Mouse (Mus musculus): ENCODE measurements around the gene Ncoa7.

- no peak for TF ChIP-seq CTCF (IDR thresholded peaks at IDR 0.05; ENCODE audit: low read depth, low read length)
- no peak for TF ChIP-seq TAL1 (conservative IDR thresholded peaks at IDR 0.05; ENCODE audit: low read depth, low read length)
- no peak for TF ChIP-seq GATA1 (IDR thresholded peaks at IDR 0.05; ENCODE audit: borderline replicate concordance, low read length)
- TF ChIP-seq GATA2 (IDR thresholded peaks at IDR 0.05; ENCODE audit: borderline replicate concordance, low read depth, low read length): no peak
These were observed 184.8 kb downstream of the Ncoa7 start for GRCm38 (mm10) chr10:30618091-30618917.

All from G1E (cell line).